Mouse (Mus musculus) embryo, embryonic 10.5 days (tissue): Measurements from ENCODE around the gene Zfpl1.
A peak's percentile ranks its signal among the peaks of the same experiment; 100 is the strongest.

Source experiments
- DNase-seq: peaks from one replicate; pipeline ENCODE4 v3.0.0-alpha.2; 2015; ENCODE audit warnings: low spot score

Zfpl1 gene

GRCm38 (mm10) chr19:6057313-6058096 is 27.3 kb downstream of the Zfpl1 start, which contains the start of the genes Mrpl49 and Fau:
Mrpl49 (minus strand) TSS chr19:6057785.
Fau (plus strand) TSS chr19:6057844.
- DNase-seq = peak; percentile 98

- no peak for DNase-seq
These were observed 28.1 kb downstream of the Zfpl1 start for GRCm38 (mm10) chr19:6056696-6057095.

- DNase-seq = no peak
These were observed 30.5 kb downstream of the Zfpl1 start for GRCm38 (mm10) chr19:6054296-6054695.

GRCm38 (mm10) chr19:6052516-6052915 is 32.2 kb downstream of the Zfpl1 start:
- no peak for DNase-seq

GRCm38 (mm10) chr19:6048681-6049410 is 35.9 kb downstream of the Zfpl1 start:
- DNase-seq = no peak

- no peak for DNase-seq
These were observed 36.9 kb downstream of the Zfpl1 start for GRCm38 (mm10) chr19:6047899-6048166.

- DNase-seq = no peak
These were observed 37.4 kb downstream of the Zfpl1 start for GRCm38 (mm10) chr19:6047154-6047898.

- DNase-seq = peak; percentile 97
These were observed 38.2 kb downstream of the Zfpl1 start, which contains the start of gene Syvn1 for GRCm38 (mm10) chr19:6046294-6047153. Syvn1 (plus strand) TSS chr19:6046576.

GRCm38 (mm10) chr19:6045366-6046293 is 39.1 kb downstream of the Zfpl1 start:
- DNase-seq = no peak

GRCm38 (mm10) chr19:6044102-6044501 is 40.7 kb downstream of the Zfpl1 start:
- DNase-seq = peak; percentile 54

- DNase-seq = no peak
These were observed 42.5 kb downstream of the Zfpl1 start for GRCm38 (mm10) chr19:6042293-6042692.

- DNase-seq = no peak
These were observed 44.8 kb downstream of the Zfpl1 start for GRCm38 (mm10) chr19:6040002-6040401.

GRCm38 (mm10) chr19:6038326-6038725 is 46.4 kb downstream of the Zfpl1 start:
- no peak for DNase-seq

- DNase-seq = no peak
These were observed 47.1 kb downstream of the Zfpl1 start for GRCm38 (mm10) chr19:6037695-6038094.

GRCm38 (mm10) chr19:6035966-6036585 is 48.7 kb downstream of the Zfpl1 start:
- no peak for DNase-seq
